10 mouse cellular contexts compared by ENCODE assay signal in genomic region chr2:73512044-73512443, GRCm38 (mm10). TPM values are rescaled to one million over a fixed set of nuclear protein-coding genes. Genes with fewer than 3 reads are reported as not detected.
A peak's percentile ranks its signal among the peaks of the same experiment; 100 is the strongest.
DNase-seq lines count a peak whose midpoint lies in the region; ATAC-seq and TF ChIP-seq lines count a peak whose summit lies in the region.
"Had no signal": no experiment of that assay in that cellular context is flagged by ENCODE, and none has a peak within 500 bp of the region (broad histone marks: within the 10 kb centered on the region; RNA-seq: fewer than 3 reads in every experiment).

No protein-coding gene starts in this region.

- DNase-seq in testis, postnatal 14 days (ENCODE audit: low spot score): no peak
- DNase-seq in urinary bladder, postnatal 10 days (ENCODE audit: low spot score): no peak
- DNase-seq: cerebellum, postnatal 10 days had no signal

- ATAC-seq in intestine, embryonic 16.5 days: no peak
- no peak for ATAC-seq in intestine, postnatal 0 days
- ATAC-seq in liver, embryonic 15.5 days (ENCODE audit: insufficient read depth): 0 out of 2 replicates have a peak, but pooled peaks have one; percentile 19
- no peak for ATAC-seq in erythroblast, adult 5-6 weeks (replicated peaks; ENCODE audit: low FRiP score, poor library complexity, severe bottlenecking)
- no peak for ATAC-seq in forebrain, embryonic 15.5 days (replicated peaks)

- no peak overlapping the region for H3K27ac ChIP-seq in intestine, embryonic 16.5 days (ENCODE audit: low read length)
- no peak overlapping the region for H3K27ac ChIP-seq in intestine, postnatal 0 days (ENCODE audit: low read depth, low read length)
- peak overlapping the region; percentile 36 for H3K27ac ChIP-seq in testis, adult 2 months (ENCODE audit: control insufficient read depth, insufficient read depth, low read depth, low read length)
- 0 out of 2 replicates have a peak overlapping the region, but pooled peaks have one; percentile 7 for H3K27ac ChIP-seq in liver, embryonic 15.5 days (replicated peaks)
- H3K27ac ChIP-seq in forebrain, embryonic 15.5 days (replicated peaks): no peak overlapping the region
- H3K27ac ChIP-seq: forebrain, embryonic 12.5 days had no signal

- H3K4me1 ChIP-seq in intestine, embryonic 16.5 days (ENCODE audit: control insufficient read depth, insufficient read depth, low read length): peaks cover 25% of the 10 kb centered on the region
- peaks cover 4% of the 10 kb centered on the region for H3K4me1 ChIP-seq in intestine, postnatal 0 days (replicated peaks; ENCODE audit: control insufficient read depth, insufficient read depth, low read length)
- no peaks in the 10 kb centered on the region; the same call in none of the 2 replicates for H3K4me1 ChIP-seq in testis, adult 2 months (ENCODE audit: control insufficient read depth, insufficient read depth, low read length)
- H3K4me1 ChIP-seq in liver, embryonic 15.5 days (replicated peaks): peaks cover 40% of the 10 kb centered on the region
- H3K4me1 ChIP-seq in forebrain, embryonic 15.5 days: no peaks in the 10 kb centered on the region
- H3K4me1 ChIP-seq: forebrain, embryonic 12.5 days had no signal

- no peak for TF ChIP-seq CTCF in intestine, postnatal 0 days (IDR thresholded peaks at IDR 0.05; ENCODE audit: low read depth)
- TF ChIP-seq CTCF in testis, adult 2 months (IDR thresholded peaks at IDR 0.05; ENCODE audit: control insufficient read depth, insufficient read depth, insufficient replicate concordance, low read depth, low read length): no peak

- 0 out of 2 replicates have a peak overlapping the region, but pooled peaks have one; percentile 18 for H3K9ac ChIP-seq in intestine, embryonic 16.5 days (ENCODE audit: low read depth, low read length)
- no peak overlapping the region for H3K9ac ChIP-seq in intestine, postnatal 0 days (ENCODE audit: low read depth, low read length)
- no peak overlapping the region for H3K9ac ChIP-seq in liver, embryonic 15.5 days
- H3K9ac ChIP-seq in forebrain, embryonic 15.5 days (replicated peaks): no peak overlapping the region
- H3K9ac ChIP-seq: forebrain, embryonic 12.5 days had no signal

- H3K4me2 ChIP-seq in intestine, embryonic 16.5 days (ENCODE audit: low read depth, low read length): no peak overlapping the region
- H3K4me2 ChIP-seq in intestine, postnatal 0 days (replicated peaks; ENCODE audit: low read depth): no peak overlapping the region
- H3K4me2 ChIP-seq in liver, embryonic 15.5 days: no peak overlapping the region
- no peak overlapping the region for H3K4me2 ChIP-seq in forebrain, embryonic 15.5 days (replicated peaks)
- H3K4me2 ChIP-seq: forebrain, embryonic 12.5 days had no signal

- H3K36me3 ChIP-seq in intestine, embryonic 16.5 days (ENCODE audit: control insufficient read depth, insufficient read depth, low read length): 0 out of 2 replicates have a peak, but pooled peaks cover 4% of the 10 kb centered on the region
- H3K36me3 ChIP-seq in intestine, postnatal 0 days (ENCODE audit: control insufficient read depth, insufficient read depth): peaks cover 13% of the 10 kb centered on the region
- no peaks in the 10 kb centered on the region for H3K36me3 ChIP-seq in testis, adult 2 months (ENCODE audit: control insufficient read depth, insufficient read depth, low read length)
- H3K36me3 ChIP-seq in liver, embryonic 15.5 days (replicated peaks): no peaks in the 10 kb centered on the region
- no peaks in the 10 kb centered on the region for H3K36me3 ChIP-seq in forebrain, embryonic 15.5 days
- H3K36me3 ChIP-seq: forebrain, embryonic 12.5 days had no signal

- H3K27me3 ChIP-seq in intestine, embryonic 16.5 days (replicated peaks; ENCODE audit: control insufficient read depth, insufficient read depth, low read length): no peaks in the 10 kb centered on the region
- no peaks in the 10 kb centered on the region for H3K27me3 ChIP-seq in intestine, postnatal 0 days (replicated peaks; ENCODE audit: control insufficient read depth, insufficient read depth, low read length)
- H3K27me3 ChIP-seq in testis, adult 2 months (ENCODE audit: control insufficient read depth, insufficient read depth, low read length): no peaks in the 10 kb centered on the region
- no peaks in the 10 kb centered on the region for H3K27me3 ChIP-seq in liver, embryonic 15.5 days
- H3K27me3 ChIP-seq in forebrain, embryonic 15.5 days: no peaks in the 10 kb centered on the region
- H3K27me3 ChIP-seq: forebrain, embryonic 12.5 days had no signal

- H3K4me3 ChIP-seq in intestine, embryonic 16.5 days (ENCODE audit: low read length): no peak overlapping the region
- no peak overlapping the region for H3K4me3 ChIP-seq in intestine, postnatal 0 days (ENCODE audit: low read depth, low read length)
- no peak overlapping the region for H3K4me3 ChIP-seq in testis, adult 2 months (ENCODE audit: control insufficient read depth, low read depth, low read length)
- no peak overlapping the region for H3K4me3 ChIP-seq in liver, embryonic 15.5 days (replicated peaks)
- no peak overlapping the region for H3K4me3 ChIP-seq in forebrain, embryonic 15.5 days
- H3K4me3 ChIP-seq: forebrain, embryonic 12.5 days had no signal

- no peaks in the 10 kb centered on the region for H3K9me3 ChIP-seq in intestine, embryonic 16.5 days (ENCODE audit: control insufficient read depth, low read length)
- H3K9me3 ChIP-seq in intestine, postnatal 0 days (ENCODE audit: control insufficient read depth): no peaks in the 10 kb centered on the region
- no peaks in the 10 kb centered on the region for H3K9me3 ChIP-seq in liver, embryonic 15.5 days (replicated peaks)
- H3K9me3 ChIP-seq in forebrain, embryonic 15.5 days: no peaks in the 10 kb centered on the region
- H3K9me3 ChIP-seq: forebrain, embryonic 12.5 days had no signal

- 65% methylated on average over 3 of the region's 3 CpGs for WGBS in intestine, embryonic 16.5 days
- WGBS in intestine, postnatal 0 days: 66% methylated on average over 3 of the region's 3 CpGs
- WGBS in liver, embryonic 15.5 days (ENCODE audit: insufficient replicate concordance): 55% methylated on average over 3 of the region's 3 CpGs
- 89% methylated on average over 3 of the region's 3 CpGs for WGBS in forebrain, embryonic 15.5 days

- TF ChIP-seq POLR2A in testis, adult 2 months (IDR thresholded peaks at IDR 0.05; ENCODE audit: control insufficient read depth, low read depth, low read length): no peak

RNA-seq across cellular contexts. Expression of gene Wipf1, which starts 17.5 kb away (rescaled TPM):
- 9.0 and 10.7 TPM in 2 replicates for polyA plus RNA-seq in intestine, embryonic 16.5 days (2015; fragmentation: Nextera tagmentation; extraction: Ambion mirVana)
- polyA plus RNA-seq in intestine, postnatal 0 days (2015; fragmentation: Nextera tagmentation; extraction: Ambion mirVana): 9.9 and 10.3 TPM in 2 replicates
- 0.40 and 0.51 TPM in 2 replicates for polyA plus RNA-seq in testis, adult 2 months (2012; rRNA removed)
- polyA plus RNA-seq in liver, embryonic 15.5 days (2015; fragmentation: Nextera tagmentation; extraction: Ambion mirVana): 3.5 and 3.8 TPM in 2 replicates
- total RNA-seq in erythroblast, adult 5-6 weeks (2015; ENCODE audit: low replicate concordance): 17.3 and 23.6 TPM in 2 replicates
- total RNA-seq in erythroblast, adult 5-6 weeks (2017; ENCODE audit: low replicate concordance): 4.5 and 4.7 TPM in 2 replicates
- 1.9 and 2.1 TPM in 2 replicates for polyA plus RNA-seq in forebrain, embryonic 15.5 days (2015; fragmentation: Nextera tagmentation; extraction: Ambion mirVana)

Comparison
In these comparisons a context has a peak if more than half of its experiments do, and no peak if none do; other contexts are left out.
1. H3K27ac ChIP-seq: peak in testis, adult 2 months (single experiment) and liver, embryonic 15.5 days (single experiment); none in intestine, embryonic 16.5 days (single experiment), intestine, postnatal 0 days (single experiment) and forebrain, embryonic 15.5 days (single experiment).